Mouse (Mus musculus) ovary, postnatal 36 days (tissue): ENCODE results near the gene Carnmt1.

ENCODE experiments used
- DNase-seq: peaks from one replicate; pipeline ENCODE4 v3.0.0; 2022; ENCODE audit warnings: low spot score, mixed read lengths

The Carnmt1 gene

DNA sequence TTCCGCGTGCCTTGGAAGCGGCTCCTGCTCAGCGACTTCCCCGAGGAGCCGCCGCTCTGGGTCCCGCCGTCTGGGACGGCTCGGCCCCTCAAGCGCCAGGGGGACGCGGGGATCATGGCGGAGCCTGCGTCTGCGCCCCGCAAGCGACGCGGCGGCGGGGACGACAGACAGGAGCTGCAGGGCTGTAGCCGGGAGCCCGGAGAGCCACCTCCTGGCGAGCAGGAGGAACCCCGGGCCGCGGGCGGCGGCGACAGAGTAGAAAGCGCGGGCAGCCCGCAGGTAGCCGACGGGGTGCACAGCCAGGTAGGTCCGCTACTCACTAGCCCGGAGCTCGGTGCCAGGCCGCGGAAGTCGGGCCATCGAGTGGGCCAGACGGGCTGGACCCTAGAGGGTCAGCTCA lies 42.8 kb downstream of the Carnmt1 start:
- peak; percentile 62 for DNase-seq

DNA sequence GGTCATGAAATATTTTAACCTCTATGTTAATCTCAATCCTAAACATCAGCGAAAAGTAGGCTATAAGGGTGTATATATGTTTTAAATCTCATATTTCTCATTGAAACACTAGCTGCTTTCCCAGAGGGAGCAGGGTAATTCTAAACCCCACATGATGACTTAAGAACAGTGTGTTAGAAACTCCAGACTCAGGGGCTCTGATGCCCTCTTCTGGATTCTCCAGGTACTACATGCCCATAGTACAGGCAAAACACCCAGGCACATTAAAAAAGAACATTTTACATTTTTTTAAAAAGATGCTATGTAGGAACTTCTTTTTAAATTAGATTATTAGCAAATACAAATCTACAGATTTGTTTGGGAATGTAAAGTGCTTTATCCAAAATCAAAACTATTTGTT lies 45.8 kb downstream of the Carnmt1 start:
- peak; percentile 15 for DNase-seq

DNA sequence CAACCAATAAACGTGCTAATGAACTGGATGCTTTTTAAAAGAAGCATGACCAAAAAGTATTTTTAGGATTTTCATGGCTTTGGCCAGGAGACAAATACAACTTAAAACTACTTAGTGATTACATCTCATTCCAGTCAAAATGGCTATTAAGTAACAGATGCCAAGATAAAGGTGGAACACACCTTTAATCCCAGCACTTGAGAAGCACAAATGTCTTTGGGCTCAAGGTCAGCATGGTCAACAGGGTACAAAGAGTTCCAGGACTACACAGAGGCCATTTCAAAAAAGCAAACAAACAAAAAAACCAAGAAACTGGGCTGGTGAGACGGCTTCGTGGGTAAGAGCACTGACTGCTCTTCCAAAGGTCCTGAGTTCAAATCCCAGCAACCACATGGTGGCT lies 49.8 kb downstream of the Carnmt1 start:
- no peak for DNase-seq

DNA sequence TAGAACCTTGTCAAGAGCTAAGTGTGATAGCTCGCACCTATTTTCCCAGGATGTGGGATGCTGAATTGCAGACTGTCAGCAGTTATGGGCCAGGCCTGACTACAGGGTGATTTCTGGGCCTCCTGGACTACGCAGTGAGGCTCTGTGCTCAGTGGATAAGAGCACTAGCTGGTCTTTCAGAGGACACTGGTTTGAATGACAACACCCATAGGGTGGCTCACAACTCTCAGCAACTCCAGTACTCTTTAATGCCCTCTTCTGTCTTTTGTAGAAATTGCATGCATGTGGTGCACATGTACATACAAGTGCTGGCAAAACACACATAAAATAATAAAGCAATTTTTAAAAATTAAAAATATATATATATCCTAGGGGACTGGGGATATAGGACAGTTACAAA lies 54.6 kb downstream of the Carnmt1 start:
- no peak for DNase-seq

DNA sequence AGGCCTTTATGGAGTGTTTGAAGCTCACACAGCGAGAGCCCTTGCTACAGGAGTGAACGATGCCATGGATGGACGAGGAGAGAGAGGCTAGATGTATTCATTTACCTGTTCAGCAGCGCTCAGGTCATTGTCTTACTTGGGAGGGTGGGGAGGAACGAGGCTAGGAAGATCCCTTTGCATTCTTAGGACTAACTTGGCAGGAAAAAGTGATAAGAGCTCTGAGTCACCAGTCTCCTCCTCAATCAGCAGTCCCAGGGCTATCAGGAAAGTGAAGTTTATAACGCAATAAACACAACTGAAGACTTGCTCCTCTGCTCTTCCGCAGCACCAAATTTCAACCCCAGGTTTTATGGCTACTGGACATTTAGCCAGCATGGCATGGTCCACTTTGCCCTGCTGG lies 59.7 kb downstream of the Carnmt1 start:
- no peak for DNase-seq

DNA sequence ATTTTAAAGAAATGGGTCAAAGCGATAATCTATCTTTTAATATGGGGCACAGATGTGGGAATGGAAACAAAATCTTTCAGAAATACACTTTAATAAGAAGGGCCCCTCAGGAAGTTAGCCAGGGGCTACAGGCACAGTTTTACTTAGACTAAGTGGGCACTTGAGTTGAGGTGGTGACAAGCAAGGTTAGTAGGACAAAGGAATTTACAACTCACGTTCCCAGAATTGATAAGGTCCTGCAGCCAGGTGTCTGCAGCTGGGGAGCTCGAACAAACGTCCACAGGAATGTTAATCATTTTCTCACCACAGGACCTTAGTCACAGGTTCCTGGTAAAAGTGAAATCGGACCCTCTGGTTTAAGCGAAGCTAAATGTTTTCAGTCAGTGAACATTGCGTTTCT lies 60.5 kb downstream of the Carnmt1 start:
- DNase-seq, result no peak

DNA sequence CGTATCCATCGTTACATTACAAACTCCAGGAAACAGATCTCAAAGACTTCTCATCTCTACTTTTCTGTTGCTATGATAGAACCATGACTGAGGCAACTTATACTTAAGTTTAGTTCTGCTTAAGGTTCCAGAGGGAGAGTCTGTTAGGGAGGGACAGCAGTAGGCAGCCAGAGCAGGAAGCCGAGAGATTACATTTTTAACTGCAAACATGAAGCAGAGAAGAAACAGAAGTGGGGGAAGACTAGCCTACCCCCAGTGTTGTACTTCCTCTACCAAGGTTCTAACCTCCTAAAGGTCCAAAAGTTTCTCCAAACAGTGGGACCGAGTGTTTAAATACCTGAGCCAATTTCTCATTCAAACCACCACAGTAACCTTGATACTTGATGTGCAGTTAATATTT lies 65.3 kb downstream of the Carnmt1 start:
- no peak for DNase-seq

DNA sequence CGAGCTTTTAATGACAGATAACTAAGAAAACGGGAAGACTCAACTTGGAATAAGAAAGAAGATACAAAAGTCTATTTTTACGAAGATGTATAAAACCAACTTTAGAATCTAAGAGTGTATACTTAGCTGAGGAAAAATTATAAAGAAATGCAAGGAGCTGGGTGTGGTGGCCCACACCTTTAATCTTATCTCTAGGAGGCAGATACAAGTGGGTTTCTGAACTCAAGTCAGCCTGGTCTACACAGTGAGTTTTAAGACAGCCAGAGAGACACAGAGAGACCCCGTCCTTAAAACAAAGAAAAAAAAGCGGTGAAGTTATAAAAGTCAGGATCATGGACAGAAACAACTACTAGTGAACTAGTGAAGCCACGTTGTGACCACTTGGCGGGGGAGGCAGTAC lies 68.6 kb downstream of the Carnmt1 start:
- no peak for DNase-seq

DNA sequence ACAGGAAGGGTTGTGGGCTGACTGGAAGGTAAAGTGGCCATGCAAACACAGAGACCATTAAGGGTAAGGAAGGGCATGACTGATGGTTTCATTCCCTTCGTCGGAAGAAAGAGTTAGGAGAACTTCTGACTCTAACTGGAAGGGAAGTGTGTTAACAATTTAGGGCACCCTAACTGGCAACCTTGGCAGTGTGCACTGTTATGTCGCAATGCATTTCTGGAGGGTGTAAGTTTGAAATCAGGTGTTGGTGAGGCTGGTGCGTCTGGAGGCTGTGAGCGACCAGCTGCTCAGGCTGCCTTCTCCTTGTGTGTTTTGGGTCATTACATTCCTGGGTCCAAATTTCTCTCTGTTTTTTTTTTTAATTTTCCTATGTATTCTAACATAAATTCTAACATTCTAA lies 73.4 kb downstream of the Carnmt1 start:
- no peak for DNase-seq

DNA sequence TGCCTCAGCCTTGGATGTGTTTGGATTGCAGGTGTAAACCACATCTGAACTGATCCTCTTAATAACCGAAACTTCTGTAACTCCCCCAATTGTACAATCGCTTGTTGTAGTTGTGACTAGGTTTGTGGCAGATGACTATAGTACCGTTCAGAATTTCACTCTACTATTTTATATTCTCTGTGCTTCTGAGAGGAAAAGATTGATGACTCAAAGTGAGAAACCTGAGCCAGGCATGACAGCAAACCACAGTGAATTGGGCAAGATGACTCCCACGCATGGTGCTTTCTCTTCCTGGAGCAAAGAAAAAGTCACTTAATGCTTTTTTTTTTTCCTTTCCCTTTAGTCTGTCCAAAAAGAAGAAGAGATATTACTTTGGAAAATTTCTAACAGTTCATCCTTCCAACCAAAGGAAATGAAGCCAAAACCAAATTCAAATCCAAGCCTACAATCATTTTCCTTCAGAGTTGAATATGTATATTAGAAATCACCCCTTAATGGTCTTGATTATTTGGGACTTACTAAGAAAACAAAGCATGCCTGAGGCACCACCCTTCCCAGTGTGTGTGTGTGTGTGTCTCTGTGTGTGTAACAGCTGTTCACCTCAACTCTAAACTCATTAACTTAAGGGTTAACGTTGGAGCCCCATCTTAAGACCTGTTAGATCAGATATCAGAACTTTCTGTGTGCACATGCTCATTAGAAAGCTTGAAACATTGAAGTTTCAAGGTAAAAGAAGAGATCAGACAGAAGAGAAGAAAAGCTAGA lies 76.2 kb downstream of the Carnmt1 start:
- no peak for DNase-seq

DNA sequence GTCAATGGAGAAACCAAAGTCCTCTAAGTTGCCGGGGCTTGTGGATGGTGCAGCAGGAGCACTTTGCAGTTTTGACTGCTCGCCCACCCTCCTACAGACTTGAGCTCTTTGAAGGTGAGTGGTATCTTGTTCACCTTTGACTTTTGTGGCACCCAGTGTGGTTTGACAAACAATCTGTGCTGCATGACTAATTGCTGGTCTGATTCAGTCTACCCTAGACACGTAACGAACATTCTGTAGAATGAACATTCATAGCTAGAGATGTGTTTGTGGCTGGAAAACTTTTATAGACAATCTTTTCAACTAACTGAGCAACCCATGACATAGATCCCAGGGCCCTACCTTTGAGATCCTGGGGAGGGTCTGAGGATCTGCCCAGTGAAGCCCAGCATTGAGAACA lies 76.8 kb downstream of the Carnmt1 start:
- DNase-seq, result no peak

DNA sequence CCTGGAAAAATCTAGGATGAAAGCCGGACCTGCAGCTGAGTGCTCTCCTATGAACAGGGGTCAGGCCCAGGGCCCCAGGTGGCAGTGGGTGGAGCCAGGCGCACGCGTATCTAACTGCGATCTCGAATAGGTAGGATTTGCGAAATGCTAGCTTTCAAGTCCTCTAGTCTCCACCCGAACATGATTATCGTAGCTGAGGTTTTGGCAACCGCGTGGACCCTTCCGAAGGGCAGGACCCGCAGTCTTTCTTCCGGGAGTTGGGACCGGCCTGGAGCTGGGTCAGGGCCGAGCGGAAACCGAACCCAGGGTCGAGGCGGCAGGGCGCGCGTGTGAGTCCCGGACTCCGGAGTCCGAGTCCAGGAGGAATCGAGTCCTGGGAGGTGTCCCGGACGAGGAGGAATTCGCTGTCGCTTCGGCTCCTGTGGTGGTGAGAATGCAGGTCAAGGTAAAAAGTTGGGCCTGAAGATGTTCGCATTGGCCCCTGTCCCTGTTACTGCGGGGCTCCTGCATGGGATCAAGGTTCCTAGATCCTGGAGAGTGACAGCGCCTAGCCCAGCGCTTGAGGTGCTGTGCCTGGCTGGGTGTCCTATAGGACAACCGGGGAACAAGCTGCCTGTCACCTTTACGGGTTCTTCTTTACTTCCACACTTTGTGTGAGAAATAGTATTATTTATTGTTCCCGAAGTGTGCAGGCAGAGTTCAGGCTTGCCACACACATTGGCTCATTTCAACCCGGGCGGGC lies 79.2 kb downstream of the Carnmt1 start, which contains the start of gene Trpm6:
Gene Trpm6 (plus strand): TSS at position 386 of the 742 bp plus-strand sequence.
- peak; percentile 18 for DNase-seq
